Mouse (Mus musculus) cerebellum, adult 2 months (tissue): Measurements from ENCODE around the gene Ttll10.

Experiments used
- CTCF ChIP-seq: fragments of 200-500 bp; IDR thresholded peaks from 2 replicates; pipeline ENCODE4 v1.5.1; 2011; ENCODE audit warnings: low read depth, mild to moderate bottlenecking, control low read depth, low read length, moderate library complexity, borderline replicate concordance; ENCODE audit not compliant: insufficient read depth
- POLR2A ChIP-seq: fragments of 200-500 bp; IDR thresholded peaks from 2 replicates; pipeline ENCODE4 v1.6.1; 2011; ENCODE audit warnings: low read length, control low read depth, borderline replicate concordance; ENCODE audit not compliant: insufficient read depth

GRCm38 (mm10) chr4:156097770-156098366 is 38.7 kb upstream of the Ttll10 start:
- TF ChIP-seq POLR2A (no peak), CTCF (no peak)
